Mouse (Mus musculus): Measurements from ENCODE around the gene Ppif.

GRCm38 (mm10) chr14:25736589-25736988, 42.6 kb downstream of the Ppif start:
- no peak for TF ChIP-seq CTCF (IDR thresholded peaks at IDR 0.05)
- TF ChIP-seq EP300 (IDR thresholded peaks at IDR 0.05) = no peak
